ENCODE assay signal across 8 mouse cellular contexts in the genomic region with DNA sequence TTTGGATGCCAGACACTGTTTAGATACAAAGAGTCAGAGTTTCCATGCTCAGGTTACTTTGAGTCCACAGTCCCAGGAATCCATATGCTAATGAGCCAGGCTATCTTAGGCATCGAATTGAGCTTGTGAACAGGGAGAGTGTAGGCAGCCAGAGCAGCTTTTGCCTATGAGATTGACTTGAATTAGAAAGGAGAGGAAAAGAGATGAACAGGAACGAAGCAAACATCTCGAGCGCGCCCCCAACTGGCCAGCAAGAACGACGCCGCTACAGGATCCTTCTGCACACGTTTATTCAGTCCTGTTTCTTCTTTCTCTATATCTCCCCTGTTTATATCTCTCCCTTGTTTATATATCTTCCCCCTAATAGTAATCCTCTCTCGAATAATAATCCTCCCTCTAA. TPM values are rescaled to one million over a fixed set of nuclear protein-coding genes. Genes with fewer than 3 reads are reported as not detected.
DNase-seq lines count a peak whose midpoint lies in the region; ATAC-seq and TF ChIP-seq lines count a peak whose summit lies in the region.

No protein-coding gene starts in this region.

- no peak for TF ChIP-seq POLR2A in CH12.LX (IDR thresholded peaks at IDR 0.05; ENCODE audit: low read depth, low read length)
- TF ChIP-seq POLR2A in cerebellum, adult 2 months (IDR thresholded peaks at IDR 0.05; ENCODE audit: borderline replicate concordance, insufficient read depth, low read length) = no peak

- 0 out of 2 replicates have a peak, but pooled peaks have one; percentile 12 for TF ChIP-seq EP300 in CH12.LX (IDR thresholded peaks at IDR 0.05; ENCODE audit: low read length)

- peak; percentile 31 for TF ChIP-seq RAD21 in CH12.LX (IDR thresholded peaks at IDR 0.05; ENCODE audit: low read depth, low read length)

- no peaks in the 10 kb centered on the region for H3K36me3 ChIP-seq in heart, embryonic 11.5 days (ENCODE audit: control insufficient read depth, insufficient read depth, low read length)
- H3K36me3 ChIP-seq in CH12.LX (replicated peaks in 1 of 2; ENCODE audit: control insufficient read depth in 1 of 2, insufficient read depth in 1 of 2, low read length in 1 of 2) = no peaks in the 10 kb centered on the region

- H3K4me3 ChIP-seq in heart, embryonic 11.5 days (ENCODE audit: low read depth, low read length) = no peak overlapping the region
- H3K4me3 ChIP-seq in CH12.LX (replicated peaks in 1 of 3; ENCODE audit: low read depth in 2 of 3, low read length in 2 of 3, poor library complexity in 1 of 3) = no peak overlapping the region
- no peak overlapping the region for H3K4me3 ChIP-seq in cerebellum, adult 2 months (replicated peaks; ENCODE audit: insufficient read depth, low read depth, low read length)

- 3% methylated on average over 10 of the region's 10 CpGs for WGBS in heart, embryonic 11.5 days (ENCODE audit: insufficient replicate concordance)
- 4% methylated on average over 10 of the region's 10 CpGs for WGBS in cerebellum, adult 2 months

- no peaks in the 10 kb centered on the region for H3K79me2 ChIP-seq in CH12.LX (replicated peaks; ENCODE audit: control insufficient read depth, extremely low read depth, insufficient read depth, poor library complexity, severe bottlenecking)

- DNase-seq in heart, postnatal 14 days = peak; percentile 61 to 70
- DNase-seq in CH12.LX (ENCODE audit: extremely low read depth) = peak; percentile 38
- peak; percentile 37 to 47 for DNase-seq in cerebellum, adult 2 months
- peak; percentile 47 to 74 for DNase-seq in frontal cortex, postnatal 14 days (ENCODE audit: low spot score in 2 of 2)
- DNase-seq in left cerebral cortex, postnatal 36 days (ENCODE audit: low spot score in 2 of 2) = peak; percentile 73 to 75
- peak; percentile 69 to 71 for DNase-seq in right cerebral cortex, postnatal 36 days (ENCODE audit: low spot score in 2 of 2)
- DNase-seq in neural tube, embryonic 10.5 days (ENCODE audit: extremely low spot score, low spot score) = no peak

- H3K9ac ChIP-seq in heart, embryonic 11.5 days (ENCODE audit: low read depth, low read length) = no peak overlapping the region
- H3K9ac ChIP-seq in CH12.LX (ENCODE audit: insufficient read depth, low read depth) = no peak overlapping the region

- intact Hi-C loops in heart, postnatal 14 days (cut with DNase I) = loop anchor here (5.0 kb wide), 2 partner anchors 128 to 158 kb away; partner anchors contain the start of genes Golt1b and Recql
- intact Hi-C loops in left cerebral cortex, postnatal 36 days (cut with DNase I) = loop anchor here (5.0 kb wide), 2 partner anchors 38 to 153 kb away; no protein-coding TSS in a partner anchor

- H3K9me3 ChIP-seq in heart, embryonic 11.5 days (replicated peaks; ENCODE audit: control insufficient read depth, low read length) = no peaks in the 10 kb centered on the region
- no peaks in the 10 kb centered on the region for H3K9me3 ChIP-seq in CH12.LX (replicated peaks; ENCODE audit: low read length)

- dilution Hi-C loops in CH12.LX (cut with MboI; ENCODE audit: extremely low pct_ligation_motif_present, extremely low pct_unique_long_range_greater_than_20kb, low sequenced_read_pairs) = no loop called here

- H3K4me2 ChIP-seq in heart, embryonic 11.5 days = no peak overlapping the region
- no peak overlapping the region for H3K4me2 ChIP-seq in CH12.LX (ENCODE audit: insufficient read depth, low read depth, poor library complexity, severe bottlenecking)

- H3K4me1 ChIP-seq in heart, embryonic 11.5 days (ENCODE audit: control insufficient read depth, insufficient read depth, low read length) = no peaks in the 10 kb centered on the region
- peaks cover 5 to 24% of the 10 kb centered on the region in 2 experiments; a peak in 3 of 4 replicates for H3K4me1 ChIP-seq in CH12.LX (ENCODE audit: control insufficient read depth in 1 of 2, insufficient read depth in 2 of 2)
- H3K4me1 ChIP-seq in cerebellum, adult 2 months (ENCODE audit: control insufficient read depth, insufficient read depth, low read length) = no peaks in the 10 kb centered on the region

- ATAC-seq in heart, embryonic 11.5 days (replicated peaks; ENCODE audit: insufficient number of reproducible peaks, low FRiP score, low TSS enrichment) = no peak

- no peak overlapping the region for H3K27ac ChIP-seq in heart, embryonic 11.5 days (ENCODE audit: low read depth, low read length)
- no peak overlapping the region for H3K27ac ChIP-seq in CH12.LX (ENCODE audit: insufficient read depth, low read depth)
- H3K27ac ChIP-seq in cerebellum, adult 2 months (ENCODE audit: insufficient read depth, low read length) = no peak overlapping the region

- in situ Hi-C loops in CH12.LX (cut with MboI; ENCODE audit: low pct_ligation_motif_present, low pct_unique_long_range_greater_than_20kb, low sequenced_read_pairs) = loop anchor here (25.0 kb wide), 2 partner anchors 178 to 1028 kb away; partner anchors contain the start of gene Pyroxd1

- TF ChIP-seq CTCF in CH12.LX (conservative IDR thresholded peaks at IDR 0.05 in 1 of 2, IDR thresholded peaks at IDR 0.05 in 1 of 2; ENCODE audit: low read depth in 2 of 2, low read length in 2 of 2) = peak in 1 of 2 experiments; percentile 48; a peak in 2 of 4 replicates
- no peak; the same call in 1 of the 2 replicates for TF ChIP-seq CTCF in cerebellum, adult 2 months (IDR thresholded peaks at IDR 0.05; ENCODE audit: borderline replicate concordance, insufficient read depth, low read depth, low read length)

- H3K27me3 ChIP-seq in heart, embryonic 11.5 days (ENCODE audit: control insufficient read depth, insufficient read depth, low read length) = peaks cover 11% of the 10 kb centered on the region; the same call in 1 of the 2 replicates
- H3K27me3 ChIP-seq in CH12.LX (replicated peaks) = no peaks in the 10 kb centered on the region
- no peaks in the 10 kb centered on the region; the same call in 1 of the 2 replicates for H3K27me3 ChIP-seq in cerebellum, adult 2 months (ENCODE audit: control insufficient read depth, insufficient read depth, low read length)

TF ChIP-seq in CH12.LX, 34 proteins besides CTCF, POLR2A, EP300 and RAD21:
- TF ChIP-seq JUN (IDR thresholded peaks at IDR 0.05; ENCODE audit: insufficient read depth, low read depth, low read length) (0 out of 2 replicates have a peak, but pooled peaks have one; percentile 15), HCFC1 (IDR thresholded peaks at IDR 0.05; ENCODE audit: low read depth, low read length) (no peak), SMC3 (IDR thresholded peaks at IDR 0.05; ENCODE audit: low read depth, low read length) (peak; percentile 31)

RNA-seq across cellular contexts. Expression of gene Ldhb, which starts 7.2 kb away (rescaled TPM):
- 1,000 to 10,000 TPM; 1,994 to 2,026 TPM for total RNA-seq in heart, postnatal 14 days (2021)
- 651 and 686 TPM in 2 replicates for polyA plus RNA-seq in heart, embryonic 11.5 days (2014; fragmentation: Nextera tagmentation; extraction: Ambion mirVana)
- total RNA-seq in CH12.LX (2012; rRNA removed) (0.25 TPM in 1 of 2 replicates, not detected in the other), CH12.LX (2014; rRNA removed) (0.59 TPM in 1 of 2 replicates, not detected in the other)
- not detected in 2 replicates for polyA plus RNA-seq in CH12.LX (2012; ENCODE audit: insufficient read length, low read depth)
- 1,547 and 1,570 TPM in 2 replicates for polyA plus RNA-seq in cerebellum, adult 2 months (2012; rRNA removed)
- 100 to 1,000 TPM; 783 to 917 TPM for total RNA-seq in left cerebral cortex, postnatal 36 days (2021)

RNA-seq across cellular contexts. Expression of gene Gys2, which starts 42.0 kb away (rescaled TPM):
- total RNA-seq in heart, postnatal 14 days (2021) = under 1 TPM in 1 of 2 experiments, not detected in 1; 0.17 TPM
- 0.36 TPM in 1 of 2 replicates, not detected in the other for polyA plus RNA-seq in heart, embryonic 11.5 days (2014; fragmentation: Nextera tagmentation; extraction: Ambion mirVana)
- total RNA-seq in CH12.LX (2012; rRNA removed) = not detected in 2 replicates
- not detected in 2 replicates for total RNA-seq in CH12.LX (2014; rRNA removed)
- not detected in 2 replicates for polyA plus RNA-seq in CH12.LX (2012; ENCODE audit: insufficient read length, low read depth)
- 0.05 and 0.08 TPM in 2 replicates for polyA plus RNA-seq in cerebellum, adult 2 months (2012; rRNA removed)
- total RNA-seq in left cerebral cortex, postnatal 36 days (2021) = not detected

RNA-seq across cellular contexts. Expression of gene Kcnj8, which starts 56.5 kb away (rescaled TPM):
- 10 to 100 TPM; 33.3 to 39.2 TPM for total RNA-seq in heart, postnatal 14 days (2021)
- 2.2 and 3.0 TPM in 2 replicates for polyA plus RNA-seq in heart, embryonic 11.5 days (2014; fragmentation: Nextera tagmentation; extraction: Ambion mirVana)
- total RNA-seq in CH12.LX (2012; rRNA removed) (not detected in 2 replicates), CH12.LX (2014; rRNA removed) (not detected in 2 replicates)
- polyA plus RNA-seq in CH12.LX (2012; ENCODE audit: insufficient read length, low read depth) = not detected in 2 replicates
- polyA plus RNA-seq in cerebellum, adult 2 months (2012; rRNA removed) = 5.8 and 6.1 TPM in 2 replicates
- total RNA-seq in left cerebral cortex, postnatal 36 days (2021) = 1 to 10 TPM; 2.2 to 2.7 TPM

Comparison
In these comparisons a context has a peak if more than half of its experiments do, and no peak if none do; other contexts are left out.
1. RNA of gene Ldhb, which starts 7.2 kb away (total RNA-seq): 1,994 to 2,026 TPM in heart, postnatal 14 days and 783 to 917 TPM in left cerebral cortex, postnatal 36 days; 0.25 to 0.59 TPM in CH12.LX; every median in the first group is over 100 times any median in the second.
2. RNA of gene Kcnj8, which starts 56.5 kb away (total RNA-seq): 33.3 to 39.2 TPM in heart, postnatal 14 days; 2.2 to 2.7 TPM in left cerebral cortex, postnatal 36 days and not detected in CH12.LX; every median in the first group is over 4 times any median in the second.